Mouse (Mus musculus): ENCODE measurements around the gene Olfr10. TPM values are rescaled to one million over a fixed set of nuclear protein-coding genes. Genes with fewer than 3 reads are reported as not detected.

Gene Olfr10
- polyA plus RNA-seq, 1 experiment from 2014 or later: not detected

- Histone ChIP-seq H3K4me1 (ENCODE audit: control insufficient read depth, insufficient read depth, low read length) (no peaks in the 10 kb centered on the region), H3K36me3 (ENCODE audit: control insufficient read depth, insufficient read depth, low read length) (no peaks in the 10 kb centered on the region), H3K27ac (replicated peaks; ENCODE audit: low read depth, low read length) (no peak within 1 kb of the TSS), H3K27me3 (ENCODE audit: control insufficient read depth, insufficient read depth, low read length) (no peaks in the 10 kb centered on the region), H3K9me3 (ENCODE audit: control insufficient read depth, low read length) (no peaks in the 10 kb centered on the region), H3K9ac (ENCODE audit: low read length) (no peak within 1 kb of the TSS), H3K4me2 (ENCODE audit: low read depth, severe bottlenecking) (no peak within 1 kb of the TSS), H3K4me3 (ENCODE audit: low read depth, low read length) (no peak within 1 kb of the TSS)
- ATAC-seq (ENCODE audit: insufficient number of reproducible peaks, low FRiP score, low TSS enrichment, low read depth) (no peak), DNase-seq (ENCODE audit: low spot score) (no peak)
- 83% methylated on average over 1 of the region's 1 CpGs for WGBS
Observed at GRCm38 (mm10) chr11:49334888-49335287, 30.3 kb downstream of the Olfr10 start, which contains the start of gene Olfr1390. Olfr1390 (plus strand) TSS chr11:49335188.

- Histone ChIP-seq H3K27me3 (ENCODE audit: control insufficient read depth, insufficient read depth, low read length) (no peaks in the 10 kb centered on the region), H3K4me2 (ENCODE audit: low read depth, severe bottlenecking) (no peak overlapping the region), H3K4me1 (ENCODE audit: control insufficient read depth, insufficient read depth, low read length) (no peaks in the 10 kb centered on the region), H3K36me3 (ENCODE audit: control insufficient read depth, insufficient read depth, low read length) (no peaks in the 10 kb centered on the region), H3K4me3 (ENCODE audit: low read depth, low read length) (no peak overlapping the region), H3K9me3 (ENCODE audit: control insufficient read depth, low read length) (no peaks in the 10 kb centered on the region), H3K9ac (ENCODE audit: low read length) (no peak overlapping the region), H3K27ac (replicated peaks; ENCODE audit: low read depth, low read length) (no peak overlapping the region)
- DNase-seq (ENCODE audit: low spot score) (no peak), ATAC-seq (ENCODE audit: insufficient number of reproducible peaks, low FRiP score, low TSS enrichment, low read depth) (no peak)
- 71% methylated on average over 4 of the region's 4 CpGs for WGBS
Observed at GRCm38 (mm10) chr11:49337150-49337832, 32.8 kb downstream of the Olfr10 start.

Other genes with a start within 250 kb of the Olfr10 start
- not detected in 2 replicates for gene Tgtp2, start 240.5 kb upstream of the Olfr10 start, polyA plus RNA-seq (2014; fragmentation: Nextera tagmentation; extraction: Ambion mirVana)
- 0.51 and 0.61 TPM in 2 replicates for gene Ifi47, start 228.2 kb upstream of the Olfr10 start, polyA plus RNA-seq (2014; fragmentation: Nextera tagmentation; extraction: Ambion mirVana)
- gene Olfr1396, start 189.9 kb upstream of the Olfr10 start, polyA plus RNA-seq (2014; fragmentation: Nextera tagmentation; extraction: Ambion mirVana): not detected in 2 replicates
- gene Olfr1395, start 162.5 kb upstream of the Olfr10 start, polyA plus RNA-seq (2014; fragmentation: Nextera tagmentation; extraction: Ambion mirVana): not detected in 2 replicates
- not detected in 2 replicates for gene Olfr1394, start 150.4 kb upstream of the Olfr10 start, polyA plus RNA-seq (2014; fragmentation: Nextera tagmentation; extraction: Ambion mirVana)
- 0.88 and 0.91 TPM in 2 replicates for gene Btnl9, start 117.6 kb upstream of the Olfr10 start, polyA plus RNA-seq (2014; fragmentation: Nextera tagmentation; extraction: Ambion mirVana)
- gene Zfp62, start 101.4 kb upstream of the Olfr10 start, polyA plus RNA-seq (2014; fragmentation: Nextera tagmentation; extraction: Ambion mirVana): 54.1 and 58.0 TPM in 2 replicates
- gene Mgat1, start 60.5 kb upstream of the Olfr10 start, polyA plus RNA-seq (2014; fragmentation: Nextera tagmentation; extraction: Ambion mirVana): 33.8 and 41.1 TPM in 2 replicates
- 0.06 TPM in 1 of 2 replicates, not detected in the other for gene Olfr1393, start 26.4 kb upstream of the Olfr10 start, polyA plus RNA-seq (2014; fragmentation: Nextera tagmentation; extraction: Ambion mirVana)
- gene Olfr1392, start 19.5 kb upstream of the Olfr10 start, polyA plus RNA-seq (2014; fragmentation: Nextera tagmentation; extraction: Ambion mirVana): not detected in 2 replicates
- gene Olfr1391, start 18.0 kb downstream of the Olfr10 start, polyA plus RNA-seq (2014; fragmentation: Nextera tagmentation; extraction: Ambion mirVana): not detected in 2 replicates
- gene Olfr1390, start 30.4 kb downstream of the Olfr10 start, polyA plus RNA-seq (2014; fragmentation: Nextera tagmentation; extraction: Ambion mirVana): not detected in 2 replicates
- gene Olfr1389, start 118.3 kb downstream of the Olfr10 start, polyA plus RNA-seq (2014; fragmentation: Nextera tagmentation; extraction: Ambion mirVana): not detected in 2 replicates
- gene Olfr1388, start 131.9 kb downstream of the Olfr10 start, polyA plus RNA-seq (2014; fragmentation: Nextera tagmentation; extraction: Ambion mirVana): 0.11 and 0.14 TPM in 2 replicates
- gene Olfr1387, start 150.6 kb downstream of the Olfr10 start, polyA plus RNA-seq (2014; fragmentation: Nextera tagmentation; extraction: Ambion mirVana): not detected in 2 replicates
- not detected in 2 replicates for gene Olfr1386, start 160.3 kb downstream of the Olfr10 start, polyA plus RNA-seq (2014; fragmentation: Nextera tagmentation; extraction: Ambion mirVana)
- gene Olfr1385, start 184.3 kb downstream of the Olfr10 start, polyA plus RNA-seq (2014; fragmentation: Nextera tagmentation; extraction: Ambion mirVana): not detected in 2 replicates
- not detected in 2 replicates for gene Olfr1384, start 202.0 kb downstream of the Olfr10 start, polyA plus RNA-seq (2014; fragmentation: Nextera tagmentation; extraction: Ambion mirVana)
- not detected in 2 replicates for gene Olfr1383, start 214.9 kb downstream of the Olfr10 start, polyA plus RNA-seq (2014; fragmentation: Nextera tagmentation; extraction: Ambion mirVana)
- gene Olfr1382, start 223.5 kb downstream of the Olfr10 start, polyA plus RNA-seq (2014; fragmentation: Nextera tagmentation; extraction: Ambion mirVana): not detected in 2 replicates
- gene Olfr1381, start 238.7 kb downstream of the Olfr10 start, polyA plus RNA-seq (2014; fragmentation: Nextera tagmentation; extraction: Ambion mirVana): not detected in 2 replicates